Mouse (Mus musculus) CH12.LX (cell line): Measurements from ENCODE around the gene Hic1. TPM values are rescaled to one million over a fixed set of nuclear protein-coding genes. Genes with fewer than 3 reads are reported as not detected.

Experiments
- DNase-seq: peaks from one replicate; pipeline ENCODE4 v3.0.0-alpha.2; 2013; ENCODE audit errors: extremely low read depth
- H3K27ac ChIP-seq: 2 replicates; pipeline ENCODE4 v1.5.1; 2012; ENCODE audit warnings: low read depth, mild to moderate bottlenecking, control low read depth, moderate library complexity; ENCODE audit not compliant: insufficient read depth
- H3K27me3 ChIP-seq: replicated peaks from 2 replicates; pipeline ENCODE3; 2012; ENCODE audit warnings: inconsistent platforms
- H3K36me3 ChIP-seq, 2 experiments: replicated peaks in 1 of 2; 2 replicates each; pipeline versions ENCODE3 to v1.6.1; 2012; ENCODE audit warnings: inconsistent platforms in 1 of 2, low read length in 1 of 2, mild to moderate bottlenecking in 1 of 2, mixed read lengths in 1 of 2, moderate library complexity in 1 of 2; ENCODE audit not compliant: control insufficient read depth in 1 of 2, insufficient read depth in 1 of 2
- H3K4me1 ChIP-seq, 2 experiments: 2 replicates each; pipeline ENCODE4 v1.6.1; 2012; ENCODE audit warnings: inconsistent platforms in 1 of 2, moderate library complexity in 1 of 2; ENCODE audit not compliant: insufficient read depth in 2 of 2, control insufficient read depth in 1 of 2
- H3K4me2 ChIP-seq: 2 replicates; pipeline ENCODE4 v1.6.1; 2012; ENCODE audit warnings: low read depth, mild to moderate bottlenecking, control low read depth; ENCODE audit not compliant: poor library complexity, insufficient read depth, severe bottlenecking
- H3K4me3 ChIP-seq, 3 experiments: fragments of 150-350 bp in 1 of 3; sonication (generic) in 1 of 3; replicated peaks in 1 of 3; 2 replicates each; pipeline versions ENCODE3 to v1.5.1; 2011 to 2012; ENCODE audit warnings: low read depth in 2 of 3, low read length in 2 of 3, mild to moderate bottlenecking in 2 of 3, moderate library complexity in 2 of 3, control low read depth in 1 of 3, improper control_type of control experiment in 1 of 3, inconsistent platforms in 1 of 3, mixed read lengths in 1 of 3; ENCODE audit not compliant: poor library complexity in 1 of 3
- H3K79me2 ChIP-seq: replicated peaks from 2 replicates; pipeline ENCODE4 v1.6.1; 2012; ENCODE audit warnings: mild to moderate bottlenecking, moderate library complexity; ENCODE audit not compliant: control insufficient read depth, poor library complexity, insufficient read depth, severe bottlenecking; ENCODE audit errors: extremely low read depth
- H3K9ac ChIP-seq: 2 replicates; pipeline ENCODE4 v1.6.1; 2012; ENCODE audit warnings: low read depth, mild to moderate bottlenecking, control low read depth, moderate library complexity; ENCODE audit not compliant: insufficient read depth
- H3K9me3 ChIP-seq: replicated peaks from 2 replicates; pipeline ENCODE3; 2012; ENCODE audit warnings: low read length, inconsistent platforms, mixed read lengths
- BHLHE40 ChIP-seq: IDR thresholded peaks from 2 replicates; pipeline ENCODE4 v1.6.1; 2011; ENCODE audit warnings: mild to moderate bottlenecking, low read depth, low read length, improper control_type of control experiment
- CHD2 ChIP-seq: IDR thresholded peaks from 2 replicates; pipeline ENCODE4 v1.6.1; 2011; ENCODE audit warnings: low read length, improper control_type of control experiment
- E2F4 ChIP-seq: IDR thresholded peaks from 2 replicates; pipeline ENCODE4 v1.6.1; 2011; ENCODE audit warnings: low read depth, low read length, improper control_type of control experiment; ENCODE audit not compliant: insufficient replicate concordance
- GABPA ChIP-seq: IDR thresholded peaks from 2 replicates; pipeline ENCODE4 v1.6.1; 2012; ENCODE audit warnings: low read depth, low read length, improper control_type of control experiment, inconsistent platforms; ENCODE audit not compliant: insufficient replicate concordance
- HCFC1 ChIP-seq: IDR thresholded peaks from 2 replicates; pipeline ENCODE4 v1.6.1; 2012; ENCODE audit warnings: low read depth, mild to moderate bottlenecking, inconsistent platforms, low read length, improper control_type of control experiment
- IRF4 ChIP-seq: IDR thresholded peaks from 2 replicates; pipeline ENCODE4 v1.6.1; 2014; ENCODE audit warnings: low read depth, mild to moderate bottlenecking, inconsistent platforms, low read length, improper control_type of control experiment
- JUN ChIP-seq: IDR thresholded peaks from 2 replicates; pipeline ENCODE4 v1.6.1; 2011; ENCODE audit warnings: low read depth, mild to moderate bottlenecking, low read length, improper control_type of control experiment, moderate library complexity; ENCODE audit not compliant: insufficient read depth
- KAT2A ChIP-seq: IDR thresholded peaks from 2 replicates; pipeline ENCODE4 v1.6.1; 2012; ENCODE audit warnings: low read length, improper control_type of control experiment, inconsistent platforms; ENCODE audit not compliant: insufficient replicate concordance
- MAFK ChIP-seq: IDR thresholded peaks from 2 replicates; pipeline ENCODE4 v1.6.1; 2011; ENCODE audit warnings: low read length, improper control_type of control experiment; ENCODE audit not compliant: insufficient replicate concordance
- MAZ ChIP-seq: IDR thresholded peaks from 2 replicates; pipeline ENCODE4 v1.6.1; 2012; ENCODE audit warnings: low read depth, mild to moderate bottlenecking, inconsistent platforms, low read length, improper control_type of control experiment, moderate library complexity
- MXI1 ChIP-seq: IDR thresholded peaks from 2 replicates; pipeline ENCODE4 v1.6.1; 2011; ENCODE audit warnings: mild to moderate bottlenecking, low read depth, low read length, improper control_type of control experiment
- NELFE ChIP-seq: IDR thresholded peaks from 2 replicates; pipeline ENCODE4 v1.6.1; 2011; ENCODE audit warnings: low read depth, low read length, improper control_type of control experiment
- SIN3A ChIP-seq: IDR thresholded peaks from 2 replicates; pipeline ENCODE4 v1.6.1; 2012; ENCODE audit warnings: low read length, improper control_type of control experiment, inconsistent platforms
- SMC3 ChIP-seq: IDR thresholded peaks from 2 replicates; pipeline ENCODE4 v1.6.1; 2011; ENCODE audit warnings: low read depth, low read length, improper control_type of control experiment
- TBP ChIP-seq: conservative IDR thresholded peaks from 2 replicates; pipeline ENCODE4 v1.6.1; 2011; ENCODE audit warnings: low read depth, low read length, improper control_type of control experiment
- USF1 ChIP-seq: IDR thresholded peaks from 2 replicates; pipeline ENCODE4 v1.6.1; 2014; ENCODE audit warnings: low read depth, mild to moderate bottlenecking, inconsistent platforms, low read length, improper control_type of control experiment
- USF2 ChIP-seq: conservative IDR thresholded peaks from 2 replicates; pipeline ENCODE4 v1.6.1; 2011; ENCODE audit warnings: low read depth, low read length, improper control_type of control experiment
- ZC3H11A ChIP-seq: IDR thresholded peaks from 2 replicates; pipeline ENCODE4 v1.6.1; 2012; ENCODE audit warnings: low read depth, mild to moderate bottlenecking, inconsistent platforms, low read length, improper control_type of control experiment
- ZNF384 ChIP-seq: IDR thresholded peaks from 2 replicates; pipeline ENCODE4 v1.6.1; 2012; ENCODE audit warnings: low read depth, low read length, improper control_type of control experiment, inconsistent platforms
- dilution Hi-C: fragments of 300-500 bp; cut with MboI; formaldehyde crosslinking; loops from 2 replicates; pipeline ENCODE4 v1.14.3; 2020; ENCODE audit warnings: low sequenced_read_pairs; ENCODE audit not compliant: extremely low pct_unique_long_range_greater_than_20kb, extremely low pct_ligation_motif_present
- in situ Hi-C: fragments of 300-500 bp; cut with MboI; formaldehyde crosslinking; loops from 3 replicates; pipeline ENCODE4 v1.14.3; 2019; ENCODE audit warnings: low sequenced_read_pairs, low pct_ligation_motif_present, low pct_unique_long_range_greater_than_20kb, mixed read lengths
- polyA plus RNA-seq: library from polyadenylated mRNA; unstranded; fragments of >175 nt; gene quantifications from 2 replicates; pipeline ENCODE4 v1.2.1, GENCODE M21; 2012; ENCODE audit warnings: low read depth; ENCODE audit not compliant: insufficient read length
- total RNA-seq, 2 experiments: library from RNA; depleted of rRNA; stranded (reverse); fragments of 300-350 nt in 1 of 2; fragments of >200 nt in 1 of 2; gene quantifications; 2 replicates each; pipeline ENCODE4 v1.2.3; 2012 to 2014

Gene Hic1
- total and polyA plus RNA-seq, 3 experiments: 2.9 to 6.4 (median 5.7) TPM

DNA sequence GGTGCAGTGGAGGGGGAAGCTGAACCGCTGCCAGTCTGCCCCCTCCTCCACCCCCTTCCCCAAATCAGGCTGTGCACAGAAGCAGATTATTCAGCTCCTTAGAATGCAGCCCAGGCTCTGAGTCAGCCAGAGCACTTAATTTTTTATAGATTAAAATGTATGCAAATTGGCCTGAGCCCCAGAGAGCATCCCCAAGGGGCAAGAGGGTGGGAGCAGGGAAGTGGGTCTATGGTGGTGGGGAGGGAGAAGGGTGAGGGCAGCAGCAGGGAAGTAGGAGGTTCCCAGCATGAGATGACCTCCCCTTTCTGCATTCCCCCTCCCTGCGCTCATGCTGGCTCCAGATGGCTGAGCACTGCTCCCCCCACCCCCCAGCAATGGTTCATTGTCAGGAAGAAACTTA is 15.7 kb upstream of the Hic1 start:
- H3K4me2 ChIP-seq: no peak overlapping the region
- in situ Hi-C loops (no loop called here), dilution Hi-C loops (no loop called here)
- no peak overlapping the region for H3K9ac ChIP-seq
- peak; percentile 68 for DNase-seq
- no peak for TF ChIP-seq USF2
- H3K36me3 ChIP-seq: peaks cover 50 to 72% of the 10 kb centered on the region in 2 experiments
- no peaks in the 10 kb centered on the region for H3K27me3 ChIP-seq
- no peak overlapping the region for H3K4me3 ChIP-seq
- H3K79me2 ChIP-seq: peaks cover 19% of the 10 kb centered on the region
- H3K9me3 ChIP-seq: no peaks in the 10 kb centered on the region
- H3K4me1 ChIP-seq: peaks cover 9 to 39% of the 10 kb centered on the region in 2 experiments
- no peak overlapping the region for H3K27ac ChIP-seq

DNA sequence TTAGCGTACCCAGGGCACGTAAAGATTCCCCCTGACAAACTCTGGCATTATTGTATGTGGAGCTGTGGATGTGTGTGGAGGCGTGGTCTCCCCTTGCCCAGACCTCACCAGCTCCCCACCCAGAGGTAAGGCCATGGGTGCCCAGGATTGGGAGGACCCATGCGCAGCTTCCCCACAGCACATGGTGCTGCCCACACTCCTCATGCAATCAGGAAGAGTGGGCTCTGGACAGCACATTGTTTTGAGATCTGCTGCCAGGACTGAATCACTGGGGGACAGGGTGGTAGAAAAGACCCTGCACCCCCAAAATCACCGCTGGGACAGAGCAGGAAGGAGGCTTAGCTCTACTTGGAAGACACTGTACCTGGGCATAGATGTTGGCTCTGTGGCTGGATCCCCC is 15.3 kb upstream of the Hic1 start:
- Histone ChIP-seq H3K27me3 (no peaks in the 10 kb centered on the region), H3K4me1 (peaks cover 9 to 39% of the 10 kb centered on the region in 2 experiments), H3K27ac (no peak overlapping the region), H3K9ac (no peak overlapping the region), H3K79me2 (peaks cover 15% of the 10 kb centered on the region), H3K9me3 (no peaks in the 10 kb centered on the region), H3K4me3 (no peak overlapping the region), H3K4me2 (no peak overlapping the region), H3K36me3 (peaks cover 54 to 76% of the 10 kb centered on the region in 2 experiments)
- no peak for TF ChIP-seq ZNF384
- no peak for TF ChIP-seq MXI1
- TF ChIP-seq SIN3A: no peak
- no peak for TF ChIP-seq KAT2A
- no peak for TF ChIP-seq TBP
- TF ChIP-seq GABPA: no peak
- TF ChIP-seq USF1: no peak
- TF ChIP-seq NELFE: no peak
- TF ChIP-seq MAZ: no peak
- TF ChIP-seq MAFK: no peak
- no peak for TF ChIP-seq HCFC1
- TF ChIP-seq IRF4: no peak
- no peak for TF ChIP-seq CHD2
- no peak for TF ChIP-seq ZC3H11A
- no peak for TF ChIP-seq JUN
- no peak for TF ChIP-seq E2F4
- no peak for TF ChIP-seq SMC3
- no peak for TF ChIP-seq BHLHE40
- in situ Hi-C loops (no loop called here), dilution Hi-C loops (no loop called here)
- DNase-seq: no peak
